Mouse (Mus musculus) kidney, postnatal 0 days (tissue): ENCODE data around the gene Pcnx2. TPM values are rescaled to one million over a fixed set of nuclear protein-coding genes. Genes with fewer than 3 reads are reported as not detected.
A peak's percentile ranks its signal among the peaks of the same experiment; 100 is the strongest.

ENCODE experiments used
- ATAC-seq: fragments of 200-750 bp; cut with Nextera tagmentation; replicated peaks from 2 replicates; pipeline ENCODE4 v1.8.0; 2017; ENCODE audit warnings: low read depth, moderate number of reproducible peaks, moderate TSS enrichment, moderate library complexity; ENCODE audit not compliant: low FRiP score
- DNase-seq: peaks from one replicate; pipeline ENCODE4 v3.0.0-alpha.2; 2016; ENCODE audit warnings: low spot score
- H3K27ac ChIP-seq: fragments of 300-500 bp; sonication (generic); 2 replicates; pipeline ENCODE4 v1.5.1; 2014; ENCODE audit warnings: mild to moderate bottlenecking
- H3K27me3 ChIP-seq: fragments of 300-500 bp; sonication (generic); 2 replicates; pipeline ENCODE4 v1.6.1; 2014; ENCODE audit warnings: low read length, mixed read lengths; ENCODE audit not compliant: insufficient read depth
- H3K36me3 ChIP-seq: fragments of 300-500 bp; sonication (generic); 2 replicates; pipeline ENCODE4 v1.6.1; 2014; ENCODE audit warnings: low read length, mixed read lengths; ENCODE audit not compliant: insufficient read depth
- H3K4me1 ChIP-seq: fragments of 300-500 bp; sonication (generic); replicated peaks from 2 replicates; pipeline ENCODE4 v1.6.1; 2014; ENCODE audit warnings: antibody characterized with exemption, low read length, mixed read lengths; ENCODE audit not compliant: insufficient read depth
- H3K4me2 ChIP-seq: fragments of 300-500 bp; sonication (generic); 2 replicates; pipeline ENCODE4 v1.6.1; 2014; ENCODE audit warnings: mild to moderate bottlenecking, low read length, moderate library complexity, mixed read lengths
- H3K4me3 ChIP-seq: fragments of 300-500 bp; sonication (generic); replicated peaks from 2 replicates; pipeline ENCODE4 v1.5.1; 2014; ENCODE audit warnings: low read depth, low read length
- H3K9ac ChIP-seq: fragments of 300-500 bp; sonication (generic); 2 replicates; pipeline ENCODE4 v1.6.1; 2014; ENCODE audit warnings: low read depth, low read length
- H3K9me3 ChIP-seq: fragments of 300-500 bp; sonication (generic); replicated peaks from 2 replicates; pipeline ENCODE4 v1.6.1; 2016; ENCODE audit warnings: low read length, inconsistent platforms, mixed read lengths
- CTCF ChIP-seq: IDR thresholded peaks from 2 replicates; pipeline ENCODE4 v1.5.1; 2016; ENCODE audit warnings: antibody characterized with exemption, low read depth, mild to moderate bottlenecking, moderate library complexity
- WGBS: fragments of 180-500 bp; shearing (Covaris S2); extraction: QIAGEN DNeasy Blood & Tissue Kit; methylation state at CpG from one replicate; pipeline ENCODE4 v1.1.7; 2014; 5-methylcytosine and 5-hydroxymethylcytosine counted together
- polyA plus RNA-seq: library from polyadenylated mRNA; unstranded; fragments of >200 nt; fragmentation: Nextera tagmentation; extraction: Ambion mirVana; gene quantifications from 2 replicates; pipeline ENCODE4 v1.2.1, GENCODE M21; 2015

Gene Pcnx2
- polyA plus RNA-seq, result 0.13 and 0.18 TPM in 2 replicates

DNA sequence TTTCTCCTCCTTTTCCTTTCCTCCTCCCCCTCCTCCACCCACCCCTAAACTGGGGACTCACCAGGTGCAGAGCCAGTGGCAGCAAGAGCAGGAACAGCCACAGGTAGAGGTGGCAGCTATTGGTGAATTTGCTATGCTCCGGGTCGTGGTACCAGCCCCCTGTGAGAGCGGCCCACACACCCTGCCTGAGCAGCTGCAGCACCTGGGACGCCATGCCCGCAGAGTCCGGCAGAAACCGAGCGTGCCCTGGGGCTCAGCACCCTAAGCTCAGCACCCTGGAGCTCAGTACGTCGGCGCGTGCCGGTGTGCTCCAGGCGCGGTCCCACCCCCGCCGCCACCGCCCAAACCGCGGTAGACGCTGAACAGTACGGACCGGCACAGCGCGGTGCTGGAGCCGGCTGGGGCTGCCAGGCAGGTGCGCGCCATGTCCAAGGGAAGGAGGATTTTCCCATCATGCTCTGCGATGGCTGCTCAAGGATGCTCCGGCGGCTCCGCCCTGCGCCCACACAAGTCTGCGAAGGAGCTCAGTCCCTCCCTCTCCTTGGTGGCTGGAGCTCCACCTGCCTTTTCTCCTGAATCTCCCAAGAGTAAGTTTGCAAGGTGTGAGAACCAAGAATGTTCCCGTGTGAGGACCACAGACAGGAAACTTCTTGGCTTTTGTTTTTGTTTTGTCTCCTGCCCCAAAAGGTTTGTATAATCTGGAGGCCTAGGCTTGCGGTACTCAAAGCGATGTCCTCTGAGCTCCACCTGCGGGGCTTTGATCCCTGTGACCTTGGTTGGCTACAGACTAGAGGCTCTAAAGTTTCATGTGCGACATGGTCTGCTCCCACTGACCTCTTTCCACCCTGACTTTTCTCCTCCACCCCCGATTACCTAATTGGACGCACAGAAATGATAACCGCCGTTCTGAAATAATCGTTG lies at the start of gene Pcnx2:
Gene Pcnx2, minus strand, starts transcription at position 450 of the 921 bp plus-strand sequence.
- 0 out of 2 replicates have a peak within 1 kb of the TSS, but pooled peaks have one; percentile 16 for H3K4me3 ChIP-seq
- TF ChIP-seq CTCF, result no peak
- 0 out of 2 replicates have a peak, but pooled peaks have one; percentile 17 for ATAC-seq
- WGBS, result 6% methylated on average over 44 of the region's 44 CpGs
- no peak within 1 kb of the TSS for H3K27ac ChIP-seq
- no peak for DNase-seq
- no peaks in the 10 kb centered on the region for H3K9me3 ChIP-seq
- H3K4me2 ChIP-seq, result no peak within 1 kb of the TSS; the same call in 1 of the 2 replicates
- H3K36me3 ChIP-seq, result no peaks in the 10 kb centered on the region
- H3K9ac ChIP-seq, result no peak within 1 kb of the TSS
- no peaks in the 10 kb centered on the region for H3K4me1 ChIP-seq
- peaks cover 12% of the 10 kb centered on the region for H3K27me3 ChIP-seq

DNA sequence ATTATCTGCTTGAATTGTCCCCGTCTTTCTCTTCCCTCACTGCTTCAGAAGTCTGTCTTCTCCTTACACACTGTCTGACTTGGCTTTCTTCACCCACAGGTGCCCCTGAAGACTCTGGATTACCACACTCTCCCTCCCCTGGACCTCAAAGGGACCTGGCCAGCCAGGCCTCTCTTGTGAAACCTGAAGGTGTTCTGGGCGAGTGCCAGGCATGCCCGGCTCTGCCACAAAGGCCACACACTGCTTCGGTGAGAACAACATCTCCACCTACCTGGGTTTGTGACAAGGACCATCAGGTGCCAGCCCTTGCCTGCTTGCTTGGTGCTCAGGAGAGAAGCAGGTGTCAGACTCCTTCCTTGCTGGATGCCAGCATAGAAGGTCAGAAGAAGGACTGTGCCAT lies 46.4 kb upstream of the Pcnx2 start:
- no peak overlapping the region for H3K4me3 ChIP-seq
- TF ChIP-seq CTCF, result no peak
- no peaks in the 10 kb centered on the region for H3K36me3 ChIP-seq
- H3K9me3 ChIP-seq, result no peaks in the 10 kb centered on the region
- no peak for ATAC-seq
- peak; percentile 36 for DNase-seq
- H3K27ac ChIP-seq, result no peak overlapping the region
- no peaks in the 10 kb centered on the region for H3K4me1 ChIP-seq
- H3K9ac ChIP-seq, result no peak overlapping the region
- WGBS, result 61% methylated on average over 4 of the region's 4 CpGs
- no peak overlapping the region for H3K4me2 ChIP-seq
- H3K27me3 ChIP-seq, result no peaks in the 10 kb centered on the region

GRCm38 (mm10) chr8:125935649-125936048 lies 37.5 kb upstream of the Pcnx2 start:
- WGBS, result 41% methylated on average over 9 of the region's 9 CpGs
- peak; percentile 81 for TF ChIP-seq CTCF
- no peaks in the 10 kb centered on the region for H3K9me3 ChIP-seq
- no peak overlapping the region for H3K4me2 ChIP-seq
- peak; percentile 75 for DNase-seq
- H3K4me3 ChIP-seq, result no peak overlapping the region
- H3K27me3 ChIP-seq, result no peaks in the 10 kb centered on the region
- no peak overlapping the region for H3K27ac ChIP-seq
- 0 out of 2 replicates have a peak, but pooled peaks cover 9% of the 10 kb centered on the region for H3K36me3 ChIP-seq
- H3K4me1 ChIP-seq, result no peaks in the 10 kb centered on the region
- ATAC-seq, result 0 out of 2 replicates have a peak, but pooled peaks have one; percentile 68
- H3K9ac ChIP-seq, result no peak overlapping the region

DNA sequence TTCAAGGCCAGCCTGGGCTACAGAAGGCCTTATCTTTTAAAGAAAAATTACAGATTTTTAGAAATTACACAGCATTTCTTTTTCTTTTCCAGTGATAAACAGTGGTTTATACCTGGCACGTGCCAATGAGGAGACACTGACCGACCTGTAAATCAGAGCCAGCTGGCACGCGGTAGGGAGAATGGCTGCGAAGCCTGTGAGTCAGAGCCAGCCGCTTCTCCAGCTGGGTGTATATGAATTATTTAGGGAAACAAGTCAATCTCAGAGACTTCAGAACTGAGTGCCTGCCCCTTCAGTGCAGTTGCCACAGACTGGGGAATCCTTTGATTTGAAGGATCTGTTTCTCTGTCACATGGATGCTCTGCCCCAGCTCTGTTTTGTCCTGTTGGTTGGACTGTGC lies 33.7 kb upstream of the Pcnx2 start:
- TF ChIP-seq CTCF, result no peak
- Histone ChIP-seq H3K9ac (no peak overlapping the region), H3K27ac (no peak overlapping the region), H3K27me3 (no peaks in the 10 kb centered on the region), H3K9me3 (no peaks in the 10 kb centered on the region), H3K36me3 (0 out of 2 replicates have a peak, but pooled peaks cover 6% of the 10 kb centered on the region), H3K4me1 (no peaks in the 10 kb centered on the region), H3K4me3 (no peak overlapping the region), H3K4me2 (no peak overlapping the region)
- 92% methylated on average over 6 of the region's 6 CpGs for WGBS
- ATAC-seq (no peak), DNase-seq (no peak)

GRCm38 (mm10) chr8:125930276-125931046 lies 32.3 kb upstream of the Pcnx2 start:
- peak; percentile 27 for DNase-seq
- no peak overlapping the region for H3K9ac ChIP-seq
- H3K36me3 ChIP-seq, result 0 out of 2 replicates have a peak, but pooled peaks cover 6% of the 10 kb centered on the region
- no peak overlapping the region for H3K4me3 ChIP-seq
- peak; percentile 78 for ATAC-seq
- TF ChIP-seq CTCF, result no peak
- no peaks in the 10 kb centered on the region for H3K27me3 ChIP-seq
- H3K4me2 ChIP-seq, result no peak overlapping the region
- WGBS, result 55% methylated on average over 11 of the region's 11 CpGs
- H3K27ac ChIP-seq, result peak overlapping the region; percentile 42; the same call in 1 of the 2 replicates
- no peaks in the 10 kb centered on the region for H3K4me1 ChIP-seq
- no peaks in the 10 kb centered on the region for H3K9me3 ChIP-seq

DNA sequence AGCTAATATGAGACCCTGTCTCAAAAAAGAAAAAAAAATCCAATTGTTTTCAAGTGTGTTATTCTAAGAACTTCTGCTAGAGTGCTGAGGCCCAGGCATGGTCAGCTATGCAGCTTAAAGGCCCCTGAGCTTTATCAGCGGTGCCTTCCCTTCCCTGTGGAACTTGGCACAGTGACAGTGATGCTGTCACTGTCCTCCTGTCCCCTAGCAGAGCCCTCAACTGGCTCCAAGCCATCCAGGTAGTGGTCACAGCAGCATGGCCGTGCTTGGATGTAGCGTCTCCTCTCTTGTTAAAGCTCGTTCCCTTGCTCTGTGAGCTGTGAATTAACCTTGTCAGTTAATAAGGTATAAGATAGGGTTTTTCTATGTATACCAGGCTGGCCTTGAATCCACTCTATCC lies 28.5 kb upstream of the Pcnx2 start:
- DNase-seq (no peak), ATAC-seq (no peak)
- 77% methylated on average over 4 of the region's 4 CpGs for WGBS

More for the DNA sequence above, 28.5 kb upstream of the Pcnx2 start:
- Histone ChIP-seq H3K4me1 (no peaks in the 10 kb centered on the region), H3K9me3 (no peaks in the 10 kb centered on the region), H3K4me2 (no peak overlapping the region), H3K36me3 (no peaks in the 10 kb centered on the region), H3K27me3 (no peaks in the 10 kb centered on the region), H3K9ac (no peak overlapping the region), H3K4me3 (no peak overlapping the region), H3K27ac (no peak overlapping the region)
- TF ChIP-seq CTCF, result no peak
